Mouse (Mus musculus): ENCODE results near the gene Gatc. TPM values are rescaled to one million over a fixed set of nuclear protein-coding genes. Genes with fewer than 3 reads are reported as not detected.
A peak's percentile ranks its signal among the peaks of the same experiment; 100 is the strongest.

Gene Gatc
- polyA plus RNA-seq, 1 experiment from 2014 or later = 43.4 TPM

DNA sequence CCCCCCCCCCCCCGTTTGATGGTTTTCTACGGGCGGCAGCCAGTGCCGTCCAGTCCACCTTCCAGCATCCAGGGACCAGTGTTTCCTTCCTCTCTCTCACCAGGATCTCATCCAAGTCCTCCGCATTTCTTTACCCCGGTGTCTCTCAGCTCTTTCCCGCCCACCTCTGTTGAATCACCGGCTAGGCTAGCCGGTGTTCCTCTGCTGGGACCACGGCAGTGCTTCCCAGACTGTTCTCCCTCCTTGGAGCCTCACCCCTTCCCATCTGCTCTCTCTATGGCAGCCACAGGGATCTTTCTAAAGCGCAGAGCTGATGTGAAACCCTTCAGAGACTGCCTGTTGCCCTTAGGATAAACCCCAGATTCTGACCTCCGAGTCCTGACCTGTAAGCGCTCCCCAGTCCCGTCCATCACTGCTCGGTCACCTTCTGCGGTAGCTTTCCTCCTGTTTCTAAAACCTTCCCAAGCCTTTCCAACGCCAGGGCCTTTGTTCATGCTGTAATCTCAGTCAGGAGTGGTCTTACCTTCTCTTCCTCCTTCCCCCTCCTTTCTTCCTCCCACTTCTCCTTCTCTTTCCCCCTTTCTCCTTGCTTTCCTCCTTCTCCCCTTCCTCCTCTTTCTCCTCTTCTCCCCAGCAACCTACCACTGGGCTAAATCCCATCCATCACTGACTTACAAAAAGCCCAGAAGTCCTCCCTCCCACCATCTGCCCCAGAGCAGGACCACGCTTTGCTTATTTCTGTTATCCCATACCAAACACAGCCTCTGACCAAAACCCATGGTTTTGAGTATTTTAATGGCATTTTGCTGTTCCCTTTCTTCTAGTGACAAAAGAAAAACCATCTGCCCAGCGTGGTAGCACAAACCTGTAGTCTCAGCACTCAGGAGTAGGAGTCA is 22.1 kb upstream of the Gatc start:
- WGBS = 18% methylated on average over 18 of the region's 19 CpGs
- no peak overlapping the region for H3K4me3 ChIP-seq (replicated peaks; ENCODE audit: low read depth, low read length)
- no peaks in the 10 kb centered on the region for H3K36me3 ChIP-seq (ENCODE audit: control insufficient read depth, insufficient read depth, low read length)
- H3K4me2 ChIP-seq (ENCODE audit: low read length) = no peak overlapping the region
- H3K9ac ChIP-seq (replicated peaks; ENCODE audit: low read length) = no peak overlapping the region
- no peak for ATAC-seq (ENCODE audit: low FRiP score, low TSS enrichment)
- H3K27me3 ChIP-seq (ENCODE audit: control insufficient read depth, insufficient read depth, low read length) = no peaks in the 10 kb centered on the region
- H3K9me3 ChIP-seq (ENCODE audit: control insufficient read depth, low read length) = no peaks in the 10 kb centered on the region
- DNase-seq = peak; percentile 32
- H3K27ac ChIP-seq (replicated peaks; ENCODE audit: low read depth, low read length) = 0 out of 2 replicates have a peak overlapping the region, but pooled peaks have one; percentile 41
- no peaks in the 10 kb centered on the region for H3K4me1 ChIP-seq (ENCODE audit: control insufficient read depth, insufficient read depth, low read length)

DNA sequence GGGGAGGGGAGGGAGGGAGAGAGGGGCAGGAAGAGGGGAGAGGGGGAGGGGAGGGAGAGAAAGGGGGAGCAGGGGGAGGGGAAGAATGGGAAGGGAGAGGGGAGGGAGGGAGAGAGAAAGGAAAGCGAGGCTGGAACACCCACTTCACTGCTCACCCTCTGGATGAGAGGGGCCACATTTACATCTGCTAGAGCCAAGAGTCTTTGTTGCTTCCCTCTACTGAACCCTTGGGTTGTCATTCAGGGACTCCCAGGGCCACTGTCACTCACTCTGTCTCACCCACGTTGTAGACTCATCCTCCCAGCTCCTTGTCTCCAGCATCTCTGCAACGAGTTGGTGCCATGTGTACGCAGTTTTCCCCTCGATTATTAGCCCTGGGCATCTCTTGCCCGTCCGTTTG is 21.2 kb upstream of the Gatc start:
- Histone ChIP-seq H3K4me2 (ENCODE audit: low read length) (no peak overlapping the region), H3K4me1 (ENCODE audit: control insufficient read depth, insufficient read depth, low read length) (no peaks in the 10 kb centered on the region), H3K4me3 (replicated peaks; ENCODE audit: low read depth, low read length) (no peak overlapping the region), H3K9ac (replicated peaks; ENCODE audit: low read length) (no peak overlapping the region), H3K9me3 (ENCODE audit: control insufficient read depth, low read length) (no peaks in the 10 kb centered on the region), H3K27ac (replicated peaks; ENCODE audit: low read depth, low read length) (no peak overlapping the region), H3K36me3 (ENCODE audit: control insufficient read depth, insufficient read depth, low read length) (no peaks in the 10 kb centered on the region), H3K27me3 (ENCODE audit: control insufficient read depth, insufficient read depth, low read length) (no peaks in the 10 kb centered on the region)
- WGBS = 24% methylated on average over 7 of the region's 7 CpGs
- ATAC-seq (ENCODE audit: low FRiP score, low TSS enrichment) (no peak), DNase-seq (no peak)

DNA sequence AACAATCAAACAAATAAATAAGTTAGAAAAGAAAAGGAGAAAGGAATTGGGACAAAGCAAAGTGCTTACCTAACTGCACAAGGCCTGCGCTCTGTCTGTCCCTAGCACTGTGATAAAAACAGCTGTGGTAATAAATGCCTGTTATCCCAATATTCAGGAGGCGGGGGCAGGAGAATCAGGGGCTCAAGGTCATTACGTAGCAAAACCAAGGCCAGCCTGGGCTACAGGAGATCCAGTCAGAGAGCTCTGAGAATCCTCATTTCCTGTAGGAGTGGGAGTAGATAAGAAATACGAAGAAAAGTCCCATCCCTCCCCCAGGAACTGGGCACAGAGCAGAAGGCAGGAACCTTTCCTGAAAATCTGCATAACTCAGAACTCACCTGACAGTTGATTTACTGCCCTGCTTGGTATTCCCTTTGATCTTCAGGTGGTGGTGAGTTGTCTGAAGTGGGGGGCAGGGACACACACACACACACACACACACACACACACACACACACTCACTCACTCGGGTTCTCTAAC is 18.9 kb upstream of the Gatc start:
- Histone ChIP-seq H3K36me3 (ENCODE audit: control insufficient read depth, insufficient read depth, low read length) (no peaks in the 10 kb centered on the region), H3K9ac (replicated peaks; ENCODE audit: low read length) (no peak overlapping the region), H3K4me1 (ENCODE audit: control insufficient read depth, insufficient read depth, low read length) (no peaks in the 10 kb centered on the region), H3K27me3 (ENCODE audit: control insufficient read depth, insufficient read depth, low read length) (no peaks in the 10 kb centered on the region), H3K27ac (replicated peaks; ENCODE audit: low read depth, low read length) (no peak overlapping the region), H3K4me3 (replicated peaks; ENCODE audit: low read depth, low read length) (no peak overlapping the region), H3K9me3 (ENCODE audit: control insufficient read depth, low read length) (no peaks in the 10 kb centered on the region), H3K4me2 (ENCODE audit: low read length) (no peak overlapping the region)
- ATAC-seq (ENCODE audit: low FRiP score, low TSS enrichment) (no peak), DNase-seq (no peak)
- 67% methylated on average over 5 of the region's 5 CpGs for WGBS

DNA sequence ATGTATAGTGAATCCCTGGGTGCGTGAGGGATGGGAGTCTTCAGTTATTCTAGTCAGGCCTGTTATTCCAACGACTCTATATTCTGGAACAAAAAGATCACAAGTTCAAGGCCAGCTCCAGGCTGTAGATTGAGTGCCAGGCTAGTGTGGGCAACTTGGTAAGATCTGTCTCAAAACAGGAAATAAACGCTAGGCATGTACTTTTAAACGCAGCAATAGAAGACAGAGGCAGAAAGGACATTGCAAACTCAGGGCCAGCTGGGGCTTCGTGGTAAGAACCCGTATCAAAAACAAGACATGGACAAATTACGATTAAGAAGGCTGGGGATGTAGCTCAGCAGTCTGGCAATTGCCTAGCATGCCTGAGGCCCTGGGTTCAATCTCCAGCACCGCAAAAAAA is 18.5 kb upstream of the Gatc start:
- WGBS = 85% methylated on average over 8 of the region's 8 CpGs
- Histone ChIP-seq H3K27me3 (ENCODE audit: control insufficient read depth, insufficient read depth, low read length) (no peaks in the 10 kb centered on the region), H3K4me1 (ENCODE audit: control insufficient read depth, insufficient read depth, low read length) (no peaks in the 10 kb centered on the region), H3K9ac (replicated peaks; ENCODE audit: low read length) (no peak overlapping the region), H3K4me2 (ENCODE audit: low read length) (no peak overlapping the region), H3K36me3 (ENCODE audit: control insufficient read depth, insufficient read depth, low read length) (no peaks in the 10 kb centered on the region), H3K4me3 (replicated peaks; ENCODE audit: low read depth, low read length) (no peak overlapping the region), H3K27ac (replicated peaks; ENCODE audit: low read depth, low read length) (no peak overlapping the region), H3K9me3 (ENCODE audit: control insufficient read depth, low read length) (no peaks in the 10 kb centered on the region)
- ATAC-seq (ENCODE audit: low FRiP score, low TSS enrichment) (no peak), DNase-seq (no peak)

DNA sequence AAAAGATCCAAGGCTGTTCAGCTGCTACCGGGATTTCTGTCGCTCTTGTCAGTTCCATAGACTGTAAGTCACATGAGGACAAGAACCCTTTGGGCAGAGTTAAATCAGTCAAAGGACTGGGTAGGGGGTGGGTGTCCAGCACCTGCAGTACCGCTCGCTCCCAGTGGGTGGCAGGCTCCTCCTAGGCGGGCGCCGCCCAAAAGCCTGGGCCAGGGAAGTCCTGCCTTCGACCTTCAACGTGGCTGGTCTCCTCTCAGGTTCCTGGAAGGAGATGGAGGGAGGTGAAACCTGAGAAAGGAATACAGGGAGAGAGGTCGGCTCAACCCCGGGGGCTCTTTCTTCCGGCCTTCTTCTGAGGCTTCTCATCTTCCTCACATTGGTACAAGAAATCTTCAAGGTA is 17.9 kb upstream of the Gatc start:
- H3K36me3 ChIP-seq (ENCODE audit: control insufficient read depth, insufficient read depth, low read length) = no peaks in the 10 kb centered on the region
- ATAC-seq (ENCODE audit: low FRiP score, low TSS enrichment) (no peak), DNase-seq (peak; percentile 86)
- no peak overlapping the region for H3K27ac ChIP-seq (replicated peaks; ENCODE audit: low read depth, low read length)
- H3K4me2 ChIP-seq (ENCODE audit: low read length) = no peak overlapping the region
- WGBS = 5% methylated on average over 12 of the region's 12 CpGs
- H3K27me3 ChIP-seq (ENCODE audit: control insufficient read depth, insufficient read depth, low read length) = no peaks in the 10 kb centered on the region
- H3K4me1 ChIP-seq (ENCODE audit: control insufficient read depth, insufficient read depth, low read length) = no peaks in the 10 kb centered on the region
- no peak overlapping the region for H3K9ac ChIP-seq (replicated peaks; ENCODE audit: low read length)
- no peaks in the 10 kb centered on the region for H3K9me3 ChIP-seq (ENCODE audit: control insufficient read depth, low read length)
- no peak overlapping the region for H3K4me3 ChIP-seq (replicated peaks; ENCODE audit: low read depth, low read length)

DNA sequence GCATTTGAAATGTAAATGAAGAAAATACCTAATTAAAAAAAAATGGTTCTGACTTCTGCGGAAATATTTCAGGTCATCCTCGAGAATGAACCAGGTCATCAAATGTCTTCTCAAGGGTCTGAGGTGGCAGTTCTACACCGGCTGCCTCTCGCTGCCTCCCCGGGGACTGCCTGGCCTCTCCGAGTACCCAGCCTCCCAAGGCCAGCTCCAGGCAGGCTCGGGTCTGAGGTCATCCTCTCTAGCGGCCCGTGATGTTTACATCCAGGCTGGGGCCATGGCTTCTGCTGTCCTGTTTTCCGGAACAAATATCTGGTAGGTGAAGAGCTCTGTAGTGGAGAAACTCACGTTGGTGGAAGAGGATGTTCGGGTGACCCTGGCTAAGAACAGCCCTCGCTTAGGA is 14.1 kb upstream of the Gatc start:
- Histone ChIP-seq H3K27ac (replicated peaks; ENCODE audit: low read depth, low read length) (no peak overlapping the region), H3K4me2 (ENCODE audit: low read length) (no peak overlapping the region), H3K9ac (replicated peaks; ENCODE audit: low read length) (no peak overlapping the region), H3K9me3 (ENCODE audit: control insufficient read depth, low read length) (no peaks in the 10 kb centered on the region), H3K4me1 (ENCODE audit: control insufficient read depth, insufficient read depth, low read length) (no peaks in the 10 kb centered on the region), H3K36me3 (ENCODE audit: control insufficient read depth, insufficient read depth, low read length) (no peaks in the 10 kb centered on the region), H3K4me3 (replicated peaks; ENCODE audit: low read depth, low read length) (no peak overlapping the region), H3K27me3 (ENCODE audit: control insufficient read depth, insufficient read depth, low read length) (no peaks in the 10 kb centered on the region)
- 68% methylated on average over 13 of the region's 13 CpGs for WGBS
- no peak for DNase-seq
- no peak for ATAC-seq (ENCODE audit: low FRiP score, low TSS enrichment)

DNA sequence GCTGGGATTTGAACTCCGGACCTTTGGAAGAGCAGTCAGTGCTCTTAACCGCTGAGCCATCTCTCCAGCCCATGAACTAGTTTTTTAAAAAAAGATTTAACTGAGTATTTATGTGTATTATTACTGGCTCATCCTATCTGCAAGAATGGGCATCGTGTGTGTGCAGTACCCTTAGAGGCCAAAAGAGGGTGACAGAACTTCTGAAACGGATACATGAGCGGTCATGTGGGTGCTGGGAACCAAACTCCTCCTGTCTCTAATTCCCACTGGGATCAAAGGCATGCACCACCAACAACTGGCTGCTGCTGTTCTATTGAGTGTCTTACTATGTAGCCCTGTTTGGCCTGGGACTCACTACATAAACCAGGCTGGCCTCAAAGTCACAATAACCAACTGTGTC is 10.4 kb upstream of the Gatc start:
- 81% methylated on average over 5 of the region's 5 CpGs for WGBS
- Histone ChIP-seq H3K27me3 (ENCODE audit: control insufficient read depth, insufficient read depth, low read length) (no peaks in the 10 kb centered on the region), H3K9ac (replicated peaks; ENCODE audit: low read length) (no peak overlapping the region), H3K27ac (replicated peaks; ENCODE audit: low read depth, low read length) (no peak overlapping the region), H3K4me2 (ENCODE audit: low read length) (no peak overlapping the region), H3K4me1 (ENCODE audit: control insufficient read depth, insufficient read depth, low read length) (peaks cover 12% of the 10 kb centered on the region), H3K36me3 (ENCODE audit: control insufficient read depth, insufficient read depth, low read length) (peaks cover 2% of the 10 kb centered on the region), H3K4me3 (replicated peaks; ENCODE audit: low read depth, low read length) (no peak overlapping the region), H3K9me3 (ENCODE audit: control insufficient read depth, low read length) (no peaks in the 10 kb centered on the region)
- DNase-seq = no peak
- ATAC-seq (ENCODE audit: low FRiP score, low TSS enrichment) = no peak

DNA sequence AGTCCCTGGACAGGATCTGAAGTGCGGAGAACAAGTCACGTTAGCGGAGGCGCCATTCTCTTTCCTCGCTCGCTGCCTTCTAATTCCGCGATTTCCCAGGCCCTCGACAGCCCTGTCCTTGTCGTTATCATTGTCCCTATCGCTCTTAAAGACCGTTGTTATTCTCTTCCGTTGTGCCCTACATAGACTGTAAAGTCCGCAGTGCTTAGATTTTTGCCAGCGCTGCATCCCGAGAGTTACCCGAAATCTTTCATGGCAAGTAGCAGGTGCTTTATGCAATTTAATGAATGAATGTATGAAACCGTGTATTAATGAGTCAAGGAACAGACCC is 8.2 kb upstream of the Gatc start:
- WGBS = 0% methylated on average over 18 of the region's 18 CpGs
- peak overlapping the region; percentile 81 for H3K27ac ChIP-seq (replicated peaks; ENCODE audit: low read depth, low read length)
- peak overlapping the region; percentile 55 for H3K9ac ChIP-seq (replicated peaks; ENCODE audit: low read length)
- H3K36me3 ChIP-seq (ENCODE audit: control insufficient read depth, insufficient read depth, low read length) = peaks cover 24% of the 10 kb centered on the region
- DNase-seq = no peak
- ATAC-seq (ENCODE audit: low FRiP score, low TSS enrichment) = 0 out of 2 replicates have a peak, but pooled peaks have one; percentile 21
- peak overlapping the region; percentile 60 for H3K4me2 ChIP-seq (ENCODE audit: low read length)
- no peaks in the 10 kb centered on the region for H3K27me3 ChIP-seq (ENCODE audit: control insufficient read depth, insufficient read depth, low read length)
- peaks cover 12% of the 10 kb centered on the region for H3K4me1 ChIP-seq (ENCODE audit: control insufficient read depth, insufficient read depth, low read length)
- no peaks in the 10 kb centered on the region for H3K9me3 ChIP-seq (ENCODE audit: control insufficient read depth, low read length)
- H3K4me3 ChIP-seq (replicated peaks; ENCODE audit: low read depth, low read length) = peak overlapping the region; percentile 87

Measured in midbrain, embryonic 14.5 days (tissue).